Mouse (Mus musculus): ENCODE measurements around the gene Mgea5. TPM values are rescaled to one million over a fixed set of nuclear protein-coding genes. Genes with fewer than 3 reads are reported as not detected.

The Mgea5 gene
- polyA plus RNA-seq, 1 experiment: 2.3 TPM

DNA sequence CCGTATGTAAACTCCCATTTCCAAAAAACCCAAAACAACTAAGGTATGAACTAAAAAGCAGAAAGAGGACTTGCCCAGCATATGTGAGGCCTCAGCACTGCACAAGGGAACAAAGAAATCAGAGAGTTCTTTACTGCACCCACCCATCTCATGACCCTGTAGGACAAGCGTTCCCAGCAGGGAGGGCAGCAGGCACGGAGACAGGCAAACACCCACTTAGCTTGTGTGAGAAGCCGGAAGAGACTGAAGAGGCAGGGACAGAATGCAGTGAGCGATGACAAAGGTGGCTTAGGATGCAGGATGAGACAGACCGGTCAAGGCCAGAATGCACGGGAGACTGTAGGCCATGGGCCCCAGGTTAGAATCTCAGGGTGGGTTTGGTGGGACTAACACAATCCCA is 52.0 kb downstream of the Mgea5 start:
- TF ChIP-seq GATA1 (IDR thresholded peaks at IDR 0.05; ENCODE audit: low read length) (no peak), TAL1 (IDR thresholded peaks at IDR 0.05; ENCODE audit: low read length) (no peak)
- Histone ChIP-seq H3K36me3 (ENCODE audit: control insufficient read depth) (no peaks in the 10 kb centered on the region), H3K9me3 (ENCODE audit: control insufficient read depth, low read length) (no peaks in the 10 kb centered on the region), H3K4me3 (replicated peaks) (no peak overlapping the region), H3K4me1 (ENCODE audit: control insufficient read depth) (no peaks in the 10 kb centered on the region), H3K27me3 (ENCODE audit: control insufficient read depth) (peaks cover 75% of the 10 kb centered on the region)

- Histone ChIP-seq H3K36me3 (ENCODE audit: control insufficient read depth) (no peaks in the 10 kb centered on the region), H3K9me3 (ENCODE audit: control insufficient read depth, low read length) (no peaks in the 10 kb centered on the region), H3K27me3 (ENCODE audit: control insufficient read depth) (peaks cover 59% of the 10 kb centered on the region), H3K4me3 (replicated peaks) (no peak overlapping the region), H3K4me1 (ENCODE audit: control insufficient read depth) (no peaks in the 10 kb centered on the region)
- TF ChIP-seq TAL1 (IDR thresholded peaks at IDR 0.05; ENCODE audit: low read length): no peak
Measured at GRCm38 (mm10) chr19:45730042-45730441, 53.6 kb downstream of the Mgea5 start.

DNA sequence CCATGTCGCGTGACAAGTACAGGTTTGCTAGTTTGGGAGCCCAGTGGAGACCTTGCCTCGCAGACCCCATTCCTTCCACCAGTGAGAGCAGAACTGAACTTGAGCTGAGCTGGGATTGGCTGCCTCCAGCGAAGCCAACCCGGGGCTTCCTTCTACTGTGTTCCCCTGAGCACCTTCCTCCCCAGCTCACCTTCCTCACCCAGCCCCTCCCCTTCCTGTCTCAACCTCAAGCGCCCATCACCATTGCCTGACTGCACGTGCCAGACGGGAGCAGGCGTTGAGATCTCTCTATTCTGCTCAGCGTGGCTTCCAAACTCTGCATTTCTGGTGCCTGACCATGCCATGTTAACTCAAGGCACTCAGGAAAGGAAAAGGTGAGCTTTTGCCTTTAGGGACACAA is 56.4 kb downstream of the Mgea5 start:
- Histone ChIP-seq H3K27me3 (ENCODE audit: control insufficient read depth) (peaks cover 32% of the 10 kb centered on the region), H3K9me3 (ENCODE audit: control insufficient read depth, low read length) (no peaks in the 10 kb centered on the region), H3K4me3 (replicated peaks) (no peak overlapping the region), H3K4me1 (ENCODE audit: control insufficient read depth) (no peaks in the 10 kb centered on the region), H3K36me3 (ENCODE audit: control insufficient read depth) (no peaks in the 10 kb centered on the region)
- no peak for TF ChIP-seq TAL1 (IDR thresholded peaks at IDR 0.05; ENCODE audit: low read length)
- TF ChIP-seq GATA1 (IDR thresholded peaks at IDR 0.05; ENCODE audit: low read length): no peak

GRCm38 (mm10) chr19:45725677-45726277 is 57.9 kb downstream of the Mgea5 start:
- H3K36me3 ChIP-seq (ENCODE audit: control insufficient read depth): no peaks in the 10 kb centered on the region
- no peak overlapping the region for H3K4me3 ChIP-seq (replicated peaks)
- H3K9me3 ChIP-seq (ENCODE audit: control insufficient read depth, low read length): no peaks in the 10 kb centered on the region
- peaks cover 17% of the 10 kb centered on the region for H3K27me3 ChIP-seq (ENCODE audit: control insufficient read depth)
- no peaks in the 10 kb centered on the region for H3K4me1 ChIP-seq (ENCODE audit: control insufficient read depth)
- no peak for TF ChIP-seq TAL1 (IDR thresholded peaks at IDR 0.05; ENCODE audit: low read length)
- TF ChIP-seq GATA1 (IDR thresholded peaks at IDR 0.05; ENCODE audit: low read length): no peak

- TF ChIP-seq TAL1 (IDR thresholded peaks at IDR 0.05; ENCODE audit: low read length) (no peak), GATA1 (IDR thresholded peaks at IDR 0.05; ENCODE audit: low read length) (no peak)
- Histone ChIP-seq H3K36me3 (ENCODE audit: control insufficient read depth) (no peaks in the 10 kb centered on the region), H3K9me3 (ENCODE audit: control insufficient read depth, low read length) (no peaks in the 10 kb centered on the region), H3K4me1 (ENCODE audit: control insufficient read depth) (peaks cover 4% of the 10 kb centered on the region; the same call in 1 of the 2 replicates), H3K4me3 (replicated peaks) (no peak overlapping the region), H3K27me3 (ENCODE audit: control insufficient read depth) (peaks cover 16% of the 10 kb centered on the region)
Measured at GRCm38 (mm10) chr19:45722188-45722587, 61.4 kb downstream of the Mgea5 start.

DNA sequence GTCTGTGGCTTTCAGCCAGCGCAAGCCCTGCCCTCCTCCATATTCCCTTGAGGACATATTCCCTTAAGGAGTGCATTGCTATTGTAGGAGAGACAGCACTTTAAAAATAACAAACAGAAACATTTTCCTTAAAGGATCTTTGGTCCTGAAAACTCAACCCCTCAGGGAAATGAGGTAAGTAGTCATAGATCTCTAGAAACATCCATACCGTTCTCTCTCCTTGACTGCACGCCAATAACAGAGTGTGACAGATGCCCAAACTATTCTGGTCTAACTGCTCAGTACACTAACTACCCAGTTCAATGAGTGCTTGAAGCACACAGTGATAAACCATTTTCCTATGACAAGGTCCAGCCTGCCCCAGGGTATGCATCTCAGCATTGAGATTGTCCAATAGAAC is 65.4 kb downstream of the Mgea5 start:
- H3K9me3 ChIP-seq (ENCODE audit: control insufficient read depth, low read length): no peaks in the 10 kb centered on the region
- H3K27me3 ChIP-seq (ENCODE audit: control insufficient read depth): peaks cover 23% of the 10 kb centered on the region
- no peak for TF ChIP-seq TAL1 (IDR thresholded peaks at IDR 0.05; ENCODE audit: low read length)
- no peak for TF ChIP-seq GATA1 (IDR thresholded peaks at IDR 0.05; ENCODE audit: low read length)
- peaks cover 4% of the 10 kb centered on the region; the same call in 1 of the 2 replicates for H3K4me1 ChIP-seq (ENCODE audit: control insufficient read depth)
- no peak overlapping the region for H3K4me3 ChIP-seq (replicated peaks)
- no peaks in the 10 kb centered on the region for H3K36me3 ChIP-seq (ENCODE audit: control insufficient read depth)

GRCm38 (mm10) chr19:45717493-45718220 is 66.0 kb downstream of the Mgea5 start:
- Histone ChIP-seq H3K27me3 (ENCODE audit: control insufficient read depth) (peaks cover 23% of the 10 kb centered on the region), H3K36me3 (ENCODE audit: control insufficient read depth) (no peaks in the 10 kb centered on the region), H3K4me3 (replicated peaks) (no peak overlapping the region), H3K4me1 (ENCODE audit: control insufficient read depth) (peaks cover 4% of the 10 kb centered on the region; the same call in 1 of the 2 replicates), H3K9me3 (ENCODE audit: control insufficient read depth, low read length) (no peaks in the 10 kb centered on the region)
- no peak for TF ChIP-seq GATA1 (IDR thresholded peaks at IDR 0.05; ENCODE audit: low read length)
- no peak for TF ChIP-seq TAL1 (IDR thresholded peaks at IDR 0.05; ENCODE audit: low read length)

DNA sequence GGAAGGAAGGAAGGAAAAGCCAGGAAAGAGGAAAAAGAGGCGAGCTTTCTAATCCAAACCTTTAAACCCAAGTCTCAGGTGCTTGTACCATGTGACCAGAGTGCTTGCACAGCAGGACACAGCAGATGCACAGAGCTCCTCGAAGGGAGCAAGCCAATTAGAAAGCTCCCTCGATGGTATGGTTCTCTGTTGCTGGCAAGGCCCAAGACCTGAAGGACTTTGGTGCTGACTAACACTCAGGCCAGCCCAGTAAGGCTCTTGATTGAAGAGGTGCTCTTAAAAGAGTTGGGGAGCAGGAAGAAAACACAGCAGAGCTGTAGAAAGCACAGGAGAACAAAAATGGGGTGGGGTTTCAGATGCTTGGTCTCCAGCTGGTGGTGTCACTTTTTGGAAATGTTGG is 74.9 kb downstream of the Mgea5 start:
- Histone ChIP-seq H3K27me3 (ENCODE audit: control insufficient read depth) (peaks cover 7% of the 10 kb centered on the region), H3K4me3 (replicated peaks) (no peak overlapping the region), H3K9me3 (ENCODE audit: control insufficient read depth, low read length) (no peaks in the 10 kb centered on the region), H3K36me3 (ENCODE audit: control insufficient read depth) (no peaks in the 10 kb centered on the region), H3K4me1 (ENCODE audit: control insufficient read depth) (peaks cover 2% of the 10 kb centered on the region; the same call in 1 of the 2 replicates)
- TF ChIP-seq TAL1 (IDR thresholded peaks at IDR 0.05; ENCODE audit: low read length) (no peak), GATA1 (IDR thresholded peaks at IDR 0.05; ENCODE audit: low read length) (no peak)

Other genes with a start within 250 kb of the Mgea5 start
- 0.28 TPM in 2 replicates for gene Poll, start 223.3 kb downstream of the Mgea5 start, polyA plus RNA-seq (2012)
- 1.6 and 1.9 TPM in 2 replicates for gene Gm17018, start 223.2 kb downstream of the Mgea5 start, polyA plus RNA-seq (2012)
- 8.5 and 10.9 TPM in 2 replicates for gene Fbxw4, start 123.5 kb downstream of the Mgea5 start, polyA plus RNA-seq (2012)
- gene Fgf8, start 40.9 kb downstream of the Mgea5 start, polyA plus RNA-seq (2012): not detected in 2 replicates
- 1.3 TPM in 2 replicates for gene Npm3, start 34.2 kb downstream of the Mgea5 start, polyA plus RNA-seq (2012)
- 0.33 and 0.46 TPM in 2 replicates for gene Kcnip2, start 32.2 kb upstream of the Mgea5 start, polyA plus RNA-seq (2012)
- gene Armh3, start 214.7 kb upstream of the Mgea5 start, polyA plus RNA-seq (2012): 0.07 TPM in 1 of 2 replicates, not detected in the other
- 0.04 and 0.06 TPM in 2 replicates for gene Hps6, start 219.7 kb upstream of the Mgea5 start, polyA plus RNA-seq (2012)